Mouse (Mus musculus): ENCODE measurements around the gene Olfr218. TPM values are rescaled to one million over a fixed set of nuclear protein-coding genes. Genes with fewer than 3 reads are reported as not detected.
"Not testable (repeated sequence)": the region's sequence is repeated elsewhere in the genome, so short reads cannot be mapped to it uniquely, and the experiment has no call there.

Olfr218 gene
- not detected in 2 replicates for polyA plus RNA-seq (2016; fragmentation: Nextera tagmentation; extraction: Ambion mirVana)

GRCm38 (mm10) chr1:173197508-173197907 is at the start of gene Olfr218:
TSS of gene Olfr218 (plus strand) at chr1:173197808.
- WGBS: 76% methylated on average over 5 of the region's 5 CpGs

GRCm38 (mm10) chr1:173174154-173174842 is 23.3 kb upstream of the Olfr218 start:
- H3K9me3 ChIP-seq: no peaks in the 10 kb centered on the region
- no peaks in the 10 kb centered on the region for H3K27me3 ChIP-seq (replicated peaks; ENCODE audit: low read depth, poor library complexity, severe bottlenecking)
- H3K27ac ChIP-seq (replicated peaks): no peak overlapping the region
- H3K36me3 ChIP-seq (replicated peaks): no peaks in the 10 kb centered on the region
- H3K4me1 ChIP-seq: no peaks in the 10 kb centered on the region
- H3K4me3 ChIP-seq: no peak overlapping the region
- DNase-seq (ENCODE audit: low spot score): no peak

More at GRCm38 (mm10) chr1:173197508-173197907, at the start of gene Olfr218:
- no peak within 1 kb of the TSS for H3K4me3 ChIP-seq
- no peak for DNase-seq (ENCODE audit: low spot score)
- no peaks in the 10 kb centered on the region for H3K36me3 ChIP-seq (replicated peaks)
- no peaks in the 10 kb centered on the region for H3K27me3 ChIP-seq (replicated peaks; ENCODE audit: low read depth, poor library complexity, severe bottlenecking)
- no peaks in the 10 kb centered on the region for H3K4me1 ChIP-seq
- no peak within 1 kb of the TSS for H3K27ac ChIP-seq (replicated peaks)
- H3K9me3 ChIP-seq: no peaks in the 10 kb centered on the region

DNA sequence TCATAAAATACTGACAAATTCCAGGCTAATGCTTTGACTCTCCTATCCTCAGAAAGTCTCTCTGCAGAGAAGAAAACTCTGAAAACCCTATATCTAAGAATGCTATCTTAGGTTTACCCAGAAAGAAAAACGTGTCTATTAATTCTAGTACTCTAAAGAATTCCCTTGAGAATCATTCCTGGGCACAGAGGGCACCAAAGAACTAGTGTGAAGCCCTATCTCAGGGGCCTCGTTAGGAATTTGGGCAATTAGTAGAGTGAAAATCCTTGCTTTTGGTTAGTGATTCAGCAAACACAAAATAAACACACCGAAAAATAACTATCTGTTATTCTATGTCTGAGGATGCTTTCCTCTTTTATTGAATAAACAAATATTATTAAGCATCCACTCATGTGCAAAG is 7.1 kb upstream of the Olfr218 start, which contains the start of gene Olfr1406:
Gene Olfr1406, minus strand, starts transcription at position 101 of the 400 bp plus-strand sequence.
- DNase-seq (ENCODE audit: low spot score): no peak
- H3K4me3 ChIP-seq: no peak within 1 kb of the TSS
- no peaks in the 10 kb centered on the region for H3K27me3 ChIP-seq (replicated peaks; ENCODE audit: low read depth, poor library complexity, severe bottlenecking)
- H3K27ac ChIP-seq (replicated peaks): no peak within 1 kb of the TSS
- H3K4me1 ChIP-seq: no peaks in the 10 kb centered on the region
- no peaks in the 10 kb centered on the region for H3K36me3 ChIP-seq (replicated peaks)
- no peaks in the 10 kb centered on the region for H3K9me3 ChIP-seq
- 65% methylated on average over 3 of the region's 3 CpGs for WGBS

- Histone ChIP-seq H3K36me3 (replicated peaks) (no peaks in the 10 kb centered on the region), H3K27ac (replicated peaks) (no peak overlapping the region), H3K4me1 (no peaks in the 10 kb centered on the region), H3K27me3 (replicated peaks; ENCODE audit: low read depth, poor library complexity, severe bottlenecking) (no peaks in the 10 kb centered on the region), H3K9me3 (no peaks in the 10 kb centered on the region), H3K4me3 (no peak overlapping the region)
- DNase-seq (ENCODE audit: low spot score): no peak
- 82% methylated on average over 3 of the region's 3 CpGs for WGBS
Measured at GRCm38 (mm10) chr1:173192059-173192458, 5.5 kb upstream of the Olfr218 start.

DNA sequence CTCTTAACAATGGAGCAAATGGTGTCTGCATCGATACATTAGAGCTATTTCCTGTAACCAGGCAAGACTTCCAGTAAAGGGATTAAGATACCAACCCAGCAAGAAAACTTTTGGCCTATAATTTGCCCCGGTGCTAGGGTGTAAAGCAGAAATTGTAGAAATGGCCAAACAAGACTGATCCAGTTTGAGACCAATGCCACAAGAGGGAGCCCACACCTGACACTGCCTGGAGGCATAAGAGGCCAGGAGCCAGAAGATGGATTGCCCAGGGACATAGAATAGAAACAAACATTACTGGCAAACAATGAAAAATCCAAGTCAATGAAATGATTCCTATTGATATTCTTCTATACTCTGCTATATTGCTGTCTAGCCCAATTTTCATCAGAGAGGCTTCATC is 1.2 kb upstream of the Olfr218 start:
- no peak for DNase-seq (ENCODE audit: low spot score)
- Histone ChIP-seq H3K27ac (replicated peaks) (no peak overlapping the region), H3K36me3 (replicated peaks) (no peaks in the 10 kb centered on the region), H3K9me3 (no peaks in the 10 kb centered on the region), H3K27me3 (replicated peaks; ENCODE audit: low read depth, poor library complexity, severe bottlenecking) (no peaks in the 10 kb centered on the region), H3K4me1 (no peaks in the 10 kb centered on the region), H3K4me3 (no peak overlapping the region)
- 77% methylated on average over 2 of the region's 2 CpGs for WGBS

DNA sequence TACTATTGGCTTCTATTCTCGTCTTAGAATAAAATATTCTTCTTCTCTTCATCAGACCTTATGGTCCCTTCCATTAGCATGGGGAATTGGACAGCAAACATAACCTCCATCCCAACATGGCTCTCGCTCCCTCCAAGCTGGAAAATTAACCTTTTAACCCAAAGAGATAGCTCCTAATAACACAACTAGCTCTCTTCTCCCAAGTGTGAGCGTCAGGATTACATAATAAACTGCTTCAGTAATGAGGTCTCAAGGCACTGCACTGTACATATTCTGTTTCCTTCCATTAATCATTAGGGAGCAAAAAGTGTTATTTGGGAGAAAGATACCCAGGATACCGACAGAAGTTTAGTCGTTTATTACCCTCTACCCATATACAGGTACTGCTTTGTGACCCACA is 14.5 kb downstream of the Olfr218 start, which contains the start of gene Olfr1404:
Gene Olfr1404, plus strand, starts transcription at position 301 of the 400 bp plus-strand sequence.
- no peak for DNase-seq (ENCODE audit: low spot score)
- Histone ChIP-seq H3K4me3 (no peak within 1 kb of the TSS), H3K4me1 (no peaks in the 10 kb centered on the region), H3K36me3 (replicated peaks) (no peaks in the 10 kb centered on the region), H3K9me3 (no peaks in the 10 kb centered on the region), H3K27ac (replicated peaks) (no peak within 1 kb of the TSS), H3K27me3 (replicated peaks; ENCODE audit: low read depth, poor library complexity, severe bottlenecking) (no peaks in the 10 kb centered on the region)
- whole genome bisulfite sequencing: 82% methylated on average over 5 of the region's 5 CpGs

DNA sequence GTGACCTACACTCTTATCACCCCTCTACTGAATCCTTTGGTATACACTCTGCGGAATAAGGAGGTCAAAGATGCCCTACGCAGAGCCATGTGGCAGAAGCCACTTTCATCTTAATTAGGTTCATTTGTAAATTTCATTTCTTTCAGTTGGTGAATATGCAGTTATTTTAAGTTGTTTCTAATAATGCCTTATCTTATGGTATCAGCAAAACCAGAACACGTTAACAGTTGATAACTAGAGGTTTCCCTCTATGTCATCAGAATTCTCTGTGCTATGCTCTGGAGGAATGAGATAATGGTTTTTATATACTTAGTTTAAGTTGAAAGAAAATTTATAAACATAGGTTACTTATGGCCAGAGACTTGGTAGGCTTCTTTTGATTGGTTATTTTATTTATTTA is 18.9 kb downstream of the Olfr218 start:
- Histone ChIP-seq H3K4me3 (no peak overlapping the region), H3K27ac (replicated peaks) (no peak overlapping the region), H3K4me1 (no peaks in the 10 kb centered on the region), H3K36me3 (replicated peaks) (no peaks in the 10 kb centered on the region), H3K9me3 (no peaks in the 10 kb centered on the region), H3K27me3 (replicated peaks; ENCODE audit: low read depth, poor library complexity, severe bottlenecking) (no peaks in the 10 kb centered on the region)
- no peak for DNase-seq (ENCODE audit: low spot score)
- 89% methylated on average over 3 of the region's 3 CpGs for WGBS

GRCm38 (mm10) chr1:173227081-173227480 is 29.5 kb downstream of the Olfr218 start, which contains the start of gene Fcer1a:
TSS of gene Fcer1a (minus strand) at chr1:173227214.
- no peaks in the 10 kb centered on the region for H3K27me3 ChIP-seq (replicated peaks; ENCODE audit: low read depth, poor library complexity, severe bottlenecking)
- no peaks in the 10 kb centered on the region for H3K4me1 ChIP-seq
- DNase-seq (ENCODE audit: low spot score): no peak
- H3K27ac ChIP-seq (replicated peaks): no peak within 1 kb of the TSS
- H3K36me3 ChIP-seq (replicated peaks): no peaks in the 10 kb centered on the region
- WGBS: 73% methylated on average over 2 of the region's 2 CpGs
- no peak within 1 kb of the TSS for H3K4me3 ChIP-seq
- no peaks in the 10 kb centered on the region for H3K9me3 ChIP-seq

DNA sequence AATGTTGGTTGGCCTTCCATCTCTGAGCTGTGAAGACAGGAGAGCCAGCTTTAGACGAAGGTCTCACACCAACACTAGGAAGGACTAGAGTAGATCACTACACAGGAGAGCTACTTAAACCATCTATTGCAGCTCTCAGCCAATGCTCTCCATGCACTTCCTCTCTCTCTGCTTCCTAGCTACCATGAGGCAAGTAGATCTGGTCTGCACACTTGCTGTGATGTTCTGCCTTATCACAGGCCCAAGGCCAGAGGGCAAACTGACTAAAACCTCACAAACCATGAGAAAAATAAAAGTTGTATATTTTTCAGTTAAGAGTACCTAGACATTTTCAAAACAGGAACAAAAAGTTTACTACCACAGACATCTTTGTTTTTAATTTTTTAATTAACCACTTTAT is 39.4 kb downstream of the Olfr218 start:
- not testable (repeated sequence) for H3K9me3 ChIP-seq; H3K4me1 ChIP-seq; H3K36me3 ChIP-seq (replicated peaks); DNase-seq (ENCODE audit: low spot score); H3K27ac ChIP-seq (replicated peaks); H3K27me3 ChIP-seq (replicated peaks; ENCODE audit: low read depth, poor library complexity, severe bottlenecking); H3K4me3 ChIP-seq
- WGBS: 87% methylated on average over 1 of the region's 1 CpGs

DNA sequence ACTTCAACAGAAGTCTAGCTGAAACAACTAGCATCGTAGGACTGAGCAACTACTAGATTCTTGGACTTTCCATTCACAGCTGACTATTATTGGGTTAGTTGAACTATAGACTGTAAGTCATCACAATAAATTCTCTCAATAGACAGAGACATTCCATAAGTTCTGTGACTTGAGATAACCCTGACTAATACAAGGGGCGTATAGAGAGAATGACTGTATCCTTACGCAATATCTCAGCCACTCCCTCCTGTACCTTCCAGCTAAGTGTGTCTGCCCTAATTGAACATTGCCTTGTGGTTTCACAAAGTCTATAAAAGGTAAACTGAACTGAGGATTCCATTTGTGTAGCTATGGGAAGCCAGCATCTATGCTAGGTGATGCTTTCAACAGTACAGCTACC is 52.3 kb downstream of the Olfr218 start:
- no peak overlapping the region for H3K4me3 ChIP-seq
- no peaks in the 10 kb centered on the region for H3K36me3 ChIP-seq (replicated peaks)
- DNase-seq (ENCODE audit: low spot score): no peak
- H3K9me3 ChIP-seq: no peaks in the 10 kb centered on the region
- no peaks in the 10 kb centered on the region for H3K4me1 ChIP-seq
- H3K27ac ChIP-seq (replicated peaks): no peak overlapping the region
- WGBS: 93% methylated on average over 3 of the region's 3 CpGs
- H3K27me3 ChIP-seq (replicated peaks; ENCODE audit: low read depth, poor library complexity, severe bottlenecking): no peaks in the 10 kb centered on the region

Other genes with a start within 250 kb of the Olfr218 start
- not detected in 2 replicates for gene Olfr16, start 247.4 kb upstream of the Olfr218 start, polyA plus RNA-seq (2016; fragmentation: Nextera tagmentation; extraction: Ambion mirVana)
- gene Olfr1408, start 60.4 kb upstream of the Olfr218 start, polyA plus RNA-seq (2016; fragmentation: Nextera tagmentation; extraction: Ambion mirVana): not detected in 2 replicates
- gene Olfr1406, start 7.2 kb upstream of the Olfr218 start, polyA plus RNA-seq (2016; fragmentation: Nextera tagmentation; extraction: Ambion mirVana): not detected in 2 replicates
- not detected in 2 replicates for gene Olfr1404, start 14.6 kb downstream of the Olfr218 start, polyA plus RNA-seq (2016; fragmentation: Nextera tagmentation; extraction: Ambion mirVana)
- not detected in 2 replicates for gene Fcer1a, start 29.4 kb downstream of the Olfr218 start, polyA plus RNA-seq (2016; fragmentation: Nextera tagmentation; extraction: Ambion mirVana)
- not detected in 2 replicates for gene Olfr418, start 68.2 kb downstream of the Olfr218 start, polyA plus RNA-seq (2016; fragmentation: Nextera tagmentation; extraction: Ambion mirVana)
- not detected in 2 replicates for gene Mptx2, start 80.0 kb downstream of the Olfr218 start, polyA plus RNA-seq (2016; fragmentation: Nextera tagmentation; extraction: Ambion mirVana)
- 1.2 and 1.6 TPM in 2 replicates for gene Ackr1, start 135.9 kb downstream of the Olfr218 start, polyA plus RNA-seq (2016; fragmentation: Nextera tagmentation; extraction: Ambion mirVana)
- 3.8 and 3.9 TPM in 2 replicates for gene Aim2, start 153.1 kb downstream of the Olfr218 start, polyA plus RNA-seq (2016; fragmentation: Nextera tagmentation; extraction: Ambion mirVana)
- gene Cadm3, start 169.9 kb downstream of the Olfr218 start, polyA plus RNA-seq (2016; fragmentation: Nextera tagmentation; extraction: Ambion mirVana): 1.6 and 2.0 TPM in 2 replicates

Data from embryonic facial prominence, embryonic 10.5 days (tissue).